Mouse (Mus musculus) ovary, postnatal 36 days (tissue): ENCODE measurements around the gene Ccr6.

Experiments used
- DNase-seq: peaks from one replicate; pipeline ENCODE4 v3.0.0; 2022; ENCODE audit warnings: low spot score, mixed read lengths

Ccr6 gene

GRCm38 (mm10) chr17:8284254-8284661 is 48.4 kb downstream of the Ccr6 start:
- DNase-seq: no peak

GRCm38 (mm10) chr17:8285056-8285455 is 49.2 kb downstream of the Ccr6 start:
- DNase-seq: no peak

GRCm38 (mm10) chr17:8286987-8287386 is 51.1 kb downstream of the Ccr6 start:
- DNase-seq: no peak

- DNase-seq: no peak
These were observed 54.3 kb downstream of the Ccr6 start for GRCm38 (mm10) chr17:8289993-8290679.

- DNase-seq: no peak
These were observed 54.9 kb downstream of the Ccr6 start for GRCm38 (mm10) chr17:8290736-8291135.

- DNase-seq: no peak
These were observed 60.0 kb downstream of the Ccr6 start for GRCm38 (mm10) chr17:8295825-8296224.

GRCm38 (mm10) chr17:8296313-8296844 is 60.5 kb downstream of the Ccr6 start:
- no peak for DNase-seq

GRCm38 (mm10) chr17:8297746-8298145 is 61.9 kb downstream of the Ccr6 start:
- DNase-seq: no peak

GRCm38 (mm10) chr17:8298281-8298680 is 62.4 kb downstream of the Ccr6 start:
- no peak for DNase-seq

- no peak for DNase-seq
These were observed 63.7 kb downstream of the Ccr6 start for GRCm38 (mm10) chr17:8299524-8299923.

- DNase-seq: no peak
These were observed 65.7 kb downstream of the Ccr6 start for GRCm38 (mm10) chr17:8301515-8301914.

- DNase-seq: no peak
These were observed 67.1 kb downstream of the Ccr6 start for GRCm38 (mm10) chr17:8302772-8303438.

- DNase-seq: no peak
These were observed 67.8 kb downstream of the Ccr6 start for GRCm38 (mm10) chr17:8303671-8304070.

- DNase-seq: no peak
These were observed 70.0 kb downstream of the Ccr6 start for GRCm38 (mm10) chr17:8305801-8306200.
